Mouse (Mus musculus): Measurements from ENCODE around the gene Lgmn. TPM values are rescaled to one million over a fixed set of nuclear protein-coding genes. Genes with fewer than 3 reads are reported as not detected.

The Lgmn gene
- polyA plus RNA-seq, 1 experiment from 2014 or later: 120 TPM

DNA sequence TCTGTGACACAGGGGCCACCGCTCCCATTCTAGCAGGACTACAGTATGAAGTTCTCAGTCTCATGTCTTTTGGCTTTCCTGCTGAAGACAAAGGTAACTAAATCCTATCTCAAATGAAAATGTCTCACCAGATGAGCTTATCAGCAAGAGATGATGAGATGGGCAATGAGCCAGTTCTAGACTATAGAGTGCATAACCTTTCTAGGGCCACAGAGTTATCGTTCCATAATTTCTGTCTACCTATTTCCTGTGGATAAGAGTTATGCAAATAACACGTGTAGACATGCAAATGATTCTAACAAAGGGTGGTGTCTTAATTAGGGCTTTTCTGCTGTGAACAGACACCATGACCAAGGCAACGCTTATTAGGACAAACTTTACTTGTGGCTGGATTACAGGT lies 5.5 kb downstream of the Lgmn start:
- ATAC-seq (ENCODE audit: insufficient number of reproducible peaks, insufficient read depth, low FRiP score, low read depth): no peak
- WGBS: 84% methylated on average over 4 of the region's 4 CpGs
- no peak overlapping the region for H3K4me3 ChIP-seq (ENCODE audit: control insufficient read depth in 1 of 2, insufficient read depth in 1 of 2, low read depth in 1 of 2, low read length in 2 of 2)

DNA sequence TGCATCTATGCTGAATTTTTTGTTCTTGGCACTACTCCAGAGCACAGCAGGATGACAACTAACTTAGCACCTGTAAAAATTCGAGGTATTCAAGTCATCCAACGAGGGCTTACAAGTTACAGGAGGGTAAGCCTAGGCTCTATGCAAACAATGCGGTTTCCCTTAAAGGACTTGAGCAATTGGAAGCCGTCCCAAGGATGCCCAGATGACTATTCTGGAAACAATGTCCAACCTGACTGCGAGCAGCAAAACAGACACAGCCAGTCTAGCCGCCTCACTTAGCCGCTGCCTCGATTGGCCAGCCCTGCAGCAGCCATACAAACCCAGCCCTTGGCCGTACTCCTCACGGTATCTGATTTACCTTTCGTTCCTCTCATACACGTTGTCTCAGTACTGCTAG lies 7.4 kb downstream of the Lgmn start:
- Histone ChIP-seq H3K4me2 (ENCODE audit: low read length) (peak overlapping the region; percentile 22), H3K27ac (replicated peaks in 1 of 2; ENCODE audit: control insufficient read depth in 1 of 2, insufficient read depth in 1 of 2, low read depth in 2 of 2, low read length in 2 of 2) (peak overlapping the region; percentile 23 to 62), H3K27me3 (ENCODE audit: control insufficient read depth, insufficient read depth, low read length) (no peaks in the 10 kb centered on the region), H3K9me3 (ENCODE audit: control insufficient read depth, low read length) (no peaks in the 10 kb centered on the region), H3K4me3 (ENCODE audit: control insufficient read depth in 1 of 2, insufficient read depth in 1 of 2, low read depth in 1 of 2, low read length in 2 of 2) (no peak overlapping the region), H3K4me1 (ENCODE audit: control insufficient read depth in 2 of 2, insufficient read depth in 2 of 2, low read length in 2 of 2) (peaks cover 13 to 18% of the 10 kb centered on the region in 2 experiments), H3K9ac (ENCODE audit: low read length) (0 out of 2 replicates have a peak overlapping the region, but pooled peaks have one; percentile 3), H3K36me3 (ENCODE audit: control insufficient read depth, insufficient read depth, low read length) (no peaks in the 10 kb centered on the region)
- no peak for ATAC-seq (ENCODE audit: insufficient number of reproducible peaks, insufficient read depth, low FRiP score, low read depth)
- WGBS: 36% methylated on average over 12 of the region's 12 CpGs

More for the DNA sequence above, 5.5 kb downstream of the Lgmn start:
- H3K36me3 ChIP-seq (ENCODE audit: control insufficient read depth, insufficient read depth, low read length): no peaks in the 10 kb centered on the region
- H3K9ac ChIP-seq (ENCODE audit: low read length): no peak overlapping the region
- H3K4me2 ChIP-seq (ENCODE audit: low read length): no peak overlapping the region
- no peak overlapping the region for H3K27ac ChIP-seq (replicated peaks in 1 of 2; ENCODE audit: control insufficient read depth in 1 of 2, insufficient read depth in 1 of 2, low read depth in 2 of 2, low read length in 2 of 2)
- peaks cover 17 to 28% of the 10 kb centered on the region in 2 experiments for H3K4me1 ChIP-seq (ENCODE audit: control insufficient read depth in 2 of 2, insufficient read depth in 2 of 2, low read length in 2 of 2)
- no peaks in the 10 kb centered on the region for H3K27me3 ChIP-seq (ENCODE audit: control insufficient read depth, insufficient read depth, low read length)
- no peaks in the 10 kb centered on the region for H3K9me3 ChIP-seq (ENCODE audit: control insufficient read depth, low read length)

DNA sequence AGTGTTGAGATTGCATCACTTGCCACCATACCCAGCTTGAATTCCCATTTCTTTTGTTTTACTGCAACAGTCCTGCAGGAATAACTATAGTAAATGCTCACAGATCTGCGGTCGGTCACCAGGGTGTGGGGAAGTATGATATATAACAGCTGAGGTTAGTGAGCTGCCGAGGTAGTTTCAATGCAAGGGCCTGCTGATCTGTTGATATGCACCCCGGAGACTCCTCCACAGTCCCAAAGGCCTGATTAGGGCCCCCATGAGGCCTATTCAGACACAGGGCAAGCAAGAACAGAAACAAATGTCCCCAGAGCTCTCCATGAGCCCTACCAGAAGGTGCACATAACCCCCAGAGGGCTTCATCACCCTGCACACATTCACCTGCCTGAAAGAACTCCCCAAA lies 9.4 kb downstream of the Lgmn start:
- H3K9me3 ChIP-seq (ENCODE audit: control insufficient read depth, low read length): no peaks in the 10 kb centered on the region
- no peak overlapping the region for H3K27ac ChIP-seq (replicated peaks in 1 of 2; ENCODE audit: control insufficient read depth in 1 of 2, insufficient read depth in 1 of 2, low read depth in 2 of 2, low read length in 2 of 2)
- H3K9ac ChIP-seq (ENCODE audit: low read length): no peak overlapping the region
- no peak overlapping the region for H3K4me2 ChIP-seq (ENCODE audit: low read length)
- no peaks in the 10 kb centered on the region for H3K27me3 ChIP-seq (ENCODE audit: control insufficient read depth, insufficient read depth, low read length)
- no peak for ATAC-seq (ENCODE audit: insufficient number of reproducible peaks, insufficient read depth, low FRiP score, low read depth)
- H3K36me3 ChIP-seq (ENCODE audit: control insufficient read depth, insufficient read depth, low read length): peaks cover 3% of the 10 kb centered on the region; the same call in 1 of the 2 replicates
- WGBS: 73% methylated on average over 4 of the region's 4 CpGs
- H3K4me1 ChIP-seq (ENCODE audit: control insufficient read depth in 2 of 2, insufficient read depth in 2 of 2, low read length in 2 of 2): peaks cover 11 to 16% of the 10 kb centered on the region in 2 experiments
- H3K4me3 ChIP-seq (ENCODE audit: control insufficient read depth in 1 of 2, insufficient read depth in 1 of 2, low read depth in 1 of 2, low read length in 2 of 2): no peak overlapping the region

DNA sequence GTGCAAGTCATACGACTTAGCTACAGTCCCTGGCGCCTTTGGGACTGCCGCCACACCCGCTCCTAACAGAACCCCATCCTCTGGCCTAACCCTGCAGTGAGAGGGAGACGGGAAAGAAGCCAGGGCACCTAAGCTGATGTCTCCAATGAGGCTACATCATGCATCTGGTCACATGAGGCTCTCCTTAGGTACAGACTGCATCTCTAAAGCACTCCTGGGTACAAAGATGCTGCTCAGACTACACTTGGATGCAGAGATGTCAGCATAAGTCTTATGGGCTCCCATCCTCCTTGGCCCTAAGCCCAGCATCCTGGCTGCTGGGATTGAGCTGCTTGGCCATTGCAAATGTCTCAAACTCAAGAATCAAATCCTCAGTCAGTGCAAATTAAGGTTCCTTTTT lies 10.0 kb downstream of the Lgmn start:
- WGBS: 90% methylated on average over 5 of the region's 5 CpGs
- no peak overlapping the region for H3K4me2 ChIP-seq (ENCODE audit: low read length)
- peaks cover 11 to 21% of the 10 kb centered on the region in 2 experiments for H3K4me1 ChIP-seq (ENCODE audit: control insufficient read depth in 2 of 2, insufficient read depth in 2 of 2, low read length in 2 of 2)
- H3K36me3 ChIP-seq (ENCODE audit: control insufficient read depth, insufficient read depth, low read length): peaks cover 3% of the 10 kb centered on the region; the same call in 1 of the 2 replicates
- no peak for ATAC-seq (ENCODE audit: insufficient number of reproducible peaks, insufficient read depth, low FRiP score, low read depth)
- H3K27ac ChIP-seq (replicated peaks in 1 of 2; ENCODE audit: control insufficient read depth in 1 of 2, insufficient read depth in 1 of 2, low read depth in 2 of 2, low read length in 2 of 2): no peak overlapping the region
- H3K9me3 ChIP-seq (ENCODE audit: control insufficient read depth, low read length): no peaks in the 10 kb centered on the region
- no peak overlapping the region for H3K4me3 ChIP-seq (ENCODE audit: control insufficient read depth in 1 of 2, insufficient read depth in 1 of 2, low read depth in 1 of 2, low read length in 2 of 2)
- no peak overlapping the region for H3K9ac ChIP-seq (ENCODE audit: low read length)
- no peaks in the 10 kb centered on the region for H3K27me3 ChIP-seq (ENCODE audit: control insufficient read depth, insufficient read depth, low read length)

DNA sequence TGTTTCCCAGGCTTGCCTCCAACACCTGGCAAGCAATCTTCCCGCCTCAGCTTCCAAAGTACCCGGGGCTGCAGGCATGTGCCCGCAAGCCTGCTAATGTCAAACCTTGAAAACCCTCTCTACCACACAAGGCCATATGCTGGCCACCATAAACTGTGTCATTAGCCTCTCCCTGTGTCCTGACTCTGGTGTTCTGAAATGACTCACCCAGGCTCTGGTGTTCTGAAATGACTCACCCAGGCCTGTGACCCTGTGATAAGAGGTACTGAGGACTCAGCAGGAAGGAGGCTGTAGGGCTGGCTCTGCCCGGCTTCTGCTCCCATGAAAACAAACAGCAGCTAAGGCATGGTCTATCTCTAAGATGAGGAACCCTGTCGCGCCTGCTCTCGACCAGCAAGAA lies 13.3 kb downstream of the Lgmn start:
- H3K4me2 ChIP-seq (ENCODE audit: low read length): no peak overlapping the region
- peaks cover 6% of the 10 kb centered on the region; the same call in 1 of the 2 replicates for H3K36me3 ChIP-seq (ENCODE audit: control insufficient read depth, insufficient read depth, low read length)
- peaks cover 21 to 40% of the 10 kb centered on the region in 2 experiments for H3K4me1 ChIP-seq (ENCODE audit: control insufficient read depth in 2 of 2, insufficient read depth in 2 of 2, low read length in 2 of 2)
- H3K27me3 ChIP-seq (ENCODE audit: control insufficient read depth, insufficient read depth, low read length): no peaks in the 10 kb centered on the region
- 0 out of 2 replicates have a peak, but pooled peaks have one; percentile 28 for ATAC-seq (ENCODE audit: insufficient number of reproducible peaks, insufficient read depth, low FRiP score, low read depth)
- no peak overlapping the region for H3K9ac ChIP-seq (ENCODE audit: low read length)
- no peaks in the 10 kb centered on the region for H3K9me3 ChIP-seq (ENCODE audit: control insufficient read depth, low read length)
- no peak overlapping the region for H3K27ac ChIP-seq (replicated peaks in 1 of 2; ENCODE audit: control insufficient read depth in 1 of 2, insufficient read depth in 1 of 2, low read depth in 2 of 2, low read length in 2 of 2)
- H3K4me3 ChIP-seq (ENCODE audit: control insufficient read depth in 1 of 2, insufficient read depth in 1 of 2, low read depth in 1 of 2, low read length in 2 of 2): no peak overlapping the region
- WGBS: 70% methylated on average over 7 of the region's 7 CpGs

DNA sequence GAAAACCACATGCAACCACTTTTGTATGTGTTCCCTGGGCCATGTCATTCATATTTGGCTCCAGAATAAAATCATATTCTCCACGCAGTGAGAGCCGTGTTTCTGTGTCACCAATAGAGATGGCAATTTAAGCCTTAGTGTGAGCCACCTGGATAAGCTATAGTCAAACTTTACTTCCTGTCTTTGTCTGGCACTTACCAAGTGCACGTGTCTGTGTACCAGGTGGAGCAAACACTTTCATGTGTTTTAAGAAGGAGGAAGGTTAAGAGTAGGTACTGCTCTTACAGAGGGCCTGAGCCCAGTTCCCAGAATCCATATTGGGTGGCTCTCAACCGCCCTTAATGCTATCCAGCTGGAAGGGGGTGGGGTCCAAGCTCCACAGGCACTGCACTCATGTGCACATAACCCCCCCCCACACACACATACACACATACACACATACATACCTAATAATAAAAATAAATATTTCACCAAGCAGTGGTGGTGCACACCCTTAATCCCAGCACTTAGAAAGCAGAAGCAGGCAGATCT lies 14.5 kb downstream of the Lgmn start:
- H3K27ac ChIP-seq (replicated peaks in 1 of 2; ENCODE audit: control insufficient read depth in 1 of 2, insufficient read depth in 1 of 2, low read depth in 2 of 2, low read length in 2 of 2): no peak overlapping the region
- no peak overlapping the region for H3K9ac ChIP-seq (ENCODE audit: low read length)
- no peaks in the 10 kb centered on the region for H3K9me3 ChIP-seq (ENCODE audit: control insufficient read depth, low read length)
- H3K4me1 ChIP-seq (ENCODE audit: control insufficient read depth in 2 of 2, insufficient read depth in 2 of 2, low read length in 2 of 2): peaks cover 25 to 48% of the 10 kb centered on the region in 2 experiments
- no peak overlapping the region for H3K4me3 ChIP-seq (ENCODE audit: control insufficient read depth in 1 of 2, insufficient read depth in 1 of 2, low read depth in 1 of 2, low read length in 2 of 2)
- no peak for ATAC-seq (ENCODE audit: insufficient number of reproducible peaks, insufficient read depth, low FRiP score, low read depth)
- 65% methylated on average over 4 of the region's 4 CpGs for WGBS
- H3K36me3 ChIP-seq (ENCODE audit: control insufficient read depth, insufficient read depth, low read length): peaks cover 6% of the 10 kb centered on the region; the same call in 1 of the 2 replicates
- no peak overlapping the region for H3K4me2 ChIP-seq (ENCODE audit: low read length)
- H3K27me3 ChIP-seq (ENCODE audit: control insufficient read depth, insufficient read depth, low read length): no peaks in the 10 kb centered on the region

DNA sequence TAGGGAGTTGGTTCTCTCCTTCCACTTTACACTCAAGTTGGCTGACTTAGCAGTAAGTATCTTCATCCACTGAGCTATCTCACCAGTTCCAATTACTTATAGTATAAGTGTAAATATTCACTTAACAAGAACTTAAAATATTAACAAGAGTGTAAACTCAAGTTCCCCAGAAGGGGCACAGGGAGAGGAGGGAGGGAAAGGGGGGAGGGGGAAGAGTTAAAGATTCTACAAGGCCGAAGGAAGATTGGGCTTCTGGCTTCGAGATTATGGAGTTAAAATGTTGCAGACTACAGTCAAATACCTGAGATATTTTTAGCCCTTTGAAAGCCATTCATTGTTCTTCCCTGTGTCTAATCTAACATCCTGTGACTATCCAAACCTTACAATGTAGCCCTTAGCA lies 15.2 kb downstream of the Lgmn start:
- H3K4me3 ChIP-seq (ENCODE audit: control insufficient read depth in 1 of 2, insufficient read depth in 1 of 2, low read depth in 1 of 2, low read length in 2 of 2): no peak overlapping the region
- H3K27ac ChIP-seq (replicated peaks in 1 of 2; ENCODE audit: control insufficient read depth in 1 of 2, insufficient read depth in 1 of 2, low read depth in 2 of 2, low read length in 2 of 2): no peak overlapping the region
- no peak overlapping the region for H3K4me2 ChIP-seq (ENCODE audit: low read length)
- H3K27me3 ChIP-seq (ENCODE audit: control insufficient read depth, insufficient read depth, low read length): no peaks in the 10 kb centered on the region
- 15% methylated on average over 2 of the region's 2 CpGs for WGBS
- H3K9ac ChIP-seq (ENCODE audit: low read length): no peak overlapping the region
- no peak for ATAC-seq (ENCODE audit: insufficient number of reproducible peaks, insufficient read depth, low FRiP score, low read depth)
- no peaks in the 10 kb centered on the region for H3K9me3 ChIP-seq (ENCODE audit: control insufficient read depth, low read length)
- peaks cover 6% of the 10 kb centered on the region; the same call in 1 of the 2 replicates for H3K36me3 ChIP-seq (ENCODE audit: control insufficient read depth, insufficient read depth, low read length)
- peaks cover 28 to 54% of the 10 kb centered on the region in 2 experiments for H3K4me1 ChIP-seq (ENCODE audit: control insufficient read depth in 2 of 2, insufficient read depth in 2 of 2, low read length in 2 of 2)

DNA sequence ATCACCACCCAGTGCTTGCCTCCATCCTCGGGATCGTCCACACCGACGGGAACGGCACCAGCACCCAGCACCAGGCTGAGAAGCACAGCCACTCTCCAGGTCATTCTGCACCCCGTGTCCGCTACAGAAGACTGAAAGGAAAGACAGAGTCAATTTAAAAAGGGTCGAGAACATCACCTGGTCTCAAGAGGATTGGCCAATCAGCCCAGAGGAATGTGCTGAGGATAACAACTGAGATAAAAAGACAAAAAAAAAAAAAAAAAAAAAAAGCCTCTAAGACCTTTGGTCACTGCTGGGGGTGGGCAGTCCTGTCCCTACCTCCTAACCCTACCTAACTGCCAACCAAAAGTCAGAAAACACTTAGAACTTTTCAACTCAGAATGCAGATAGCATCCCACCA lies 16.0 kb downstream of the Lgmn start:
- H3K27me3 ChIP-seq (ENCODE audit: control insufficient read depth, insufficient read depth, low read length): no peaks in the 10 kb centered on the region
- H3K36me3 ChIP-seq (ENCODE audit: control insufficient read depth, insufficient read depth, low read length): peaks cover 8% of the 10 kb centered on the region; the same call in 1 of the 2 replicates
- H3K9me3 ChIP-seq (ENCODE audit: control insufficient read depth, low read length): no peaks in the 10 kb centered on the region
- H3K9ac ChIP-seq (ENCODE audit: low read length): no peak overlapping the region
- H3K4me2 ChIP-seq (ENCODE audit: low read length): peak overlapping the region; percentile 7; the same call in 1 of the 2 replicates
- 0 out of 4 replicates have a peak overlapping the region, but pooled peaks of 1 of the 2 experiments have one; percentile 39 for H3K27ac ChIP-seq (replicated peaks in 1 of 2; ENCODE audit: control insufficient read depth in 1 of 2, insufficient read depth in 1 of 2, low read depth in 2 of 2, low read length in 2 of 2)
- WGBS: 55% methylated on average over 8 of the region's 8 CpGs
- ATAC-seq (ENCODE audit: insufficient number of reproducible peaks, insufficient read depth, low FRiP score, low read depth): no peak
- H3K4me1 ChIP-seq (ENCODE audit: control insufficient read depth in 2 of 2, insufficient read depth in 2 of 2, low read length in 2 of 2): peaks cover 29 to 57% of the 10 kb centered on the region in 2 experiments
- H3K4me3 ChIP-seq (ENCODE audit: control insufficient read depth in 1 of 2, insufficient read depth in 1 of 2, low read depth in 1 of 2, low read length in 2 of 2): no peak overlapping the region
